Mouse (Mus musculus) urinary bladder, postnatal 4 days (tissue): ENCODE data around the gene Dusp15.

ENCODE experiments used
- DNase-seq, 2 experiments: peaks; one replicate each; pipeline ENCODE4 v3.0.0; 2021 to 2022; ENCODE audit warnings: low spot score in 2 of 2

Gene Dusp15

GRCm38 (mm10) chr2:152951065-152951849 lies at the start of gene Dusp15:
TSS of gene Dusp15 (minus strand) at chr2:152951698.
- DNase-seq: no peak

GRCm38 (mm10) chr2:152997046-152997445 lies 45.5 kb upstream of the Dusp15 start:
- no peak for DNase-seq

GRCm38 (mm10) chr2:152991529-152991928 lies 40.0 kb upstream of the Dusp15 start:
- DNase-seq: no peak

GRCm38 (mm10) chr2:152985582-152985981 lies 34.1 kb upstream of the Dusp15 start:
- no peak for DNase-seq

- DNase-seq: no peak
Observed at GRCm38 (mm10) chr2:152976991-152977390, 25.5 kb upstream of the Dusp15 start.

GRCm38 (mm10) chr2:152965555-152965954 lies 14.1 kb upstream of the Dusp15 start:
- DNase-seq: no peak

GRCm38 (mm10) chr2:152962091-152962793 lies 10.7 kb upstream of the Dusp15 start, which contains the start of gene Ttll9:
TSS of gene Ttll9 (plus strand) at chr2:152962485.
- peak; percentile 55 to 74 for DNase-seq

- no peak for DNase-seq
Observed at GRCm38 (mm10) chr2:152958116-152958515, 6.6 kb upstream of the Dusp15 start.

- no peak for DNase-seq
Observed at GRCm38 (mm10) chr2:152951850-152952720, 587 bp upstream of the Dusp15 start.

- no peak for DNase-seq
Observed at GRCm38 (mm10) chr2:152950358-152951064, 987 bp downstream of the Dusp15 start.

GRCm38 (mm10) chr2:152948438-152949020 lies 3.0 kb downstream of the Dusp15 start:
- no peak for DNase-seq

GRCm38 (mm10) chr2:152947098-152947497 lies 4.4 kb downstream of the Dusp15 start:
- no peak for DNase-seq

GRCm38 (mm10) chr2:152944013-152944412 lies 7.5 kb downstream of the Dusp15 start:
- DNase-seq: no peak

- DNase-seq: no peak
Observed at GRCm38 (mm10) chr2:152943568-152943967, 7.9 kb downstream of the Dusp15 start.

GRCm38 (mm10) chr2:152942898-152943515 lies 8.5 kb downstream of the Dusp15 start:
- no peak for DNase-seq

- no peak for DNase-seq
Observed at GRCm38 (mm10) chr2:152941776-152942175, 9.7 kb downstream of the Dusp15 start.

- no peak for DNase-seq
Observed at GRCm38 (mm10) chr2:152941106-152941505, 10.4 kb downstream of the Dusp15 start.

GRCm38 (mm10) chr2:152939846-152940245 lies 11.7 kb downstream of the Dusp15 start:
- DNase-seq: no peak

GRCm38 (mm10) chr2:152933614-152934013 lies 17.9 kb downstream of the Dusp15 start:
- DNase-seq: no peak

- DNase-seq: peak in 1 of 2 experiments; percentile 71
Observed at GRCm38 (mm10) chr2:152933048-152933447, 18.4 kb downstream of the Dusp15 start, which contains the start of gene Foxs1. TSS of gene Foxs1 (minus strand) at chr2:152933208.
